Comparison of ENCODE assay signal across 16 mouse cellular contexts in the genomic region with DNA sequence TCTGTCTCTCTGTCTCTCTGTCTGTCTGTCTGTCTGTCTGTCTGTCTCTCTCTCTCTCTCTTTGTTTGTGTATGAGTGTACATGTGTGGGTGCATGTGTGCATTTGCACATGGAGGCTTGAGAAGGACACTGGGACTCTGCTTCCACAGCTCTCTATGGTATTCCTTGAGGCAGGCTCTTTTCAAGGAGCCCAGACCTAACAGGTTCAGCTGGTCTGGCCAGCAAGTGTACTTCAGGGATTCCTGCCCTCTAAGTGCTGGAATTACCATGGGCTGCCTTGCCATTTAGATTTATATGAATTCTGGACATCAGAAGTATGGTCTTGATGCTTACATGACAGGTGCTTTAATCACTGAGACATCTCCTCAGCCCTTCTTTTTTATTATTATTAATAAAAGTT.
"Had no signal": no experiment of that assay in that cellular context is flagged by ENCODE, and none has a peak within 500 bp of the region (broad histone marks: within the 10 kb centered on the region; RNA-seq: fewer than 3 reads in every experiment).

No protein-coding gene starts in this region.

- H3K36me3 ChIP-seq: neural tube, embryonic 13.5 days; neural tube, embryonic 15.5 days; stomach, embryonic 15.5 days had no signal

- H3K4me1 ChIP-seq: neural tube, embryonic 13.5 days; neural tube, embryonic 15.5 days; stomach, embryonic 15.5 days had no signal

- H3K4me2 ChIP-seq: neural tube, embryonic 13.5 days; neural tube, embryonic 15.5 days; stomach, embryonic 15.5 days had no signal

- DNase-seq: retina, postnatal 1 day; right cerebral cortex, adult 18-20 months; right cerebral cortex, postnatal 14 days; right cerebral cortex, postnatal 25 days; right cerebral cortex, postnatal 4 days; spleen, adult 18-20 months; thymus, adult 18-20 months; thymus, adult 2 months; thymus, postnatal 14 days; thymus, postnatal 25 days; thymus, postnatal 36 days; thymus, postnatal 4 days had no signal

- H3K27me3 ChIP-seq: neural tube, embryonic 13.5 days; neural tube, embryonic 15.5 days; stomach, embryonic 15.5 days had no signal

- H3K9ac ChIP-seq: neural tube, embryonic 13.5 days; neural tube, embryonic 15.5 days; stomach, embryonic 15.5 days had no signal

- H3K4me3 ChIP-seq: neural tube, embryonic 13.5 days; neural tube, embryonic 15.5 days; stomach, embryonic 15.5 days had no signal

- H3K27ac ChIP-seq: neural tube, embryonic 13.5 days; neural tube, embryonic 15.5 days; stomach, embryonic 15.5 days; stomach, postnatal 0 days had no signal

- H3K9me3 ChIP-seq: neural tube, embryonic 13.5 days; neural tube, embryonic 15.5 days; stomach, embryonic 15.5 days had no signal
